In genomic region chr4:83436375-83436774, GRCm38 (mm10) we compare ENCODE assay signal across 21 mouse cellular contexts.
"Had no signal": no experiment of that assay in that cellular context is flagged by ENCODE, and none has a peak within 500 bp of the region (broad histone marks: within the 10 kb centered on the region; RNA-seq: fewer than 3 reads in every experiment).

No protein-coding gene starts in this region.

- H3K4me2 ChIP-seq: kidney, embryonic 15.5 days; limb, embryonic 13.5 days; lung, embryonic 14.5 days; midbrain, embryonic 12.5 days; midbrain, embryonic 15.5 days; neural tube, embryonic 12.5 days; neural tube, embryonic 15.5 days had no signal

- H3K9me3 ChIP-seq: kidney, embryonic 15.5 days; limb, embryonic 10.5 days; limb, embryonic 13.5 days; midbrain, embryonic 12.5 days; midbrain, embryonic 15.5 days; neural tube, embryonic 12.5 days; neural tube, embryonic 15.5 days had no signal

- H3K4me3 ChIP-seq: kidney, embryonic 15.5 days; limb, embryonic 10.5 days; limb, embryonic 13.5 days; midbrain, embryonic 12.5 days; midbrain, embryonic 15.5 days; neural tube, embryonic 12.5 days; neural tube, embryonic 15.5 days had no signal

- H3K9ac ChIP-seq: kidney, embryonic 15.5 days; limb, embryonic 13.5 days; liver, embryonic 14.5 days; liver, postnatal 0 days; lung, embryonic 14.5 days; midbrain, embryonic 12.5 days; midbrain, embryonic 15.5 days; neural tube, embryonic 12.5 days; neural tube, embryonic 15.5 days had no signal

- H3K27me3 ChIP-seq: kidney, embryonic 15.5 days; limb, embryonic 13.5 days; midbrain, embryonic 12.5 days; midbrain, embryonic 15.5 days; neural tube, embryonic 12.5 days; neural tube, embryonic 15.5 days had no signal

- DNase-seq: kidney, adult 8-10 months; kidney, postnatal 10 days; kidney, postnatal 4 days; liver; liver, postnatal 0 days; lung, embryonic 14.5 days; right cerebral cortex, adult 18-20 months; thymus, adult 2 months; thymus, postnatal 14 days; thymus, postnatal 4 days had no signal

- ATAC-seq: liver, postnatal 0 days; lung, postnatal 0 days; midbrain, embryonic 15.5 days had no signal

- H3K4me1 ChIP-seq: kidney, embryonic 15.5 days; limb, embryonic 10.5 days; limb, embryonic 13.5 days; midbrain, embryonic 15.5 days; neural tube, embryonic 12.5 days; neural tube, embryonic 15.5 days had no signal

- H3K27ac ChIP-seq: kidney, embryonic 15.5 days; limb, embryonic 10.5 days; limb, embryonic 13.5 days; liver, embryonic 14.5 days; macrophage; midbrain, embryonic 12.5 days; midbrain, embryonic 15.5 days; neural tube, embryonic 12.5 days; neural tube, embryonic 15.5 days; stomach, postnatal 0 days had no signal
